Mouse (Mus musculus): ENCODE data around the gene Ap2b1. TPM values are rescaled to one million over a fixed set of nuclear protein-coding genes. Genes with fewer than 3 reads are reported as not detected.
"Not testable (repeated sequence)": the region's sequence is repeated elsewhere in the genome, so short reads cannot be mapped to it uniquely, and the experiment has no call there.

The Ap2b1 gene
- total RNA-seq (2021): 10 to 100 TPM; 41.2 to 48.3 TPM

DNA sequence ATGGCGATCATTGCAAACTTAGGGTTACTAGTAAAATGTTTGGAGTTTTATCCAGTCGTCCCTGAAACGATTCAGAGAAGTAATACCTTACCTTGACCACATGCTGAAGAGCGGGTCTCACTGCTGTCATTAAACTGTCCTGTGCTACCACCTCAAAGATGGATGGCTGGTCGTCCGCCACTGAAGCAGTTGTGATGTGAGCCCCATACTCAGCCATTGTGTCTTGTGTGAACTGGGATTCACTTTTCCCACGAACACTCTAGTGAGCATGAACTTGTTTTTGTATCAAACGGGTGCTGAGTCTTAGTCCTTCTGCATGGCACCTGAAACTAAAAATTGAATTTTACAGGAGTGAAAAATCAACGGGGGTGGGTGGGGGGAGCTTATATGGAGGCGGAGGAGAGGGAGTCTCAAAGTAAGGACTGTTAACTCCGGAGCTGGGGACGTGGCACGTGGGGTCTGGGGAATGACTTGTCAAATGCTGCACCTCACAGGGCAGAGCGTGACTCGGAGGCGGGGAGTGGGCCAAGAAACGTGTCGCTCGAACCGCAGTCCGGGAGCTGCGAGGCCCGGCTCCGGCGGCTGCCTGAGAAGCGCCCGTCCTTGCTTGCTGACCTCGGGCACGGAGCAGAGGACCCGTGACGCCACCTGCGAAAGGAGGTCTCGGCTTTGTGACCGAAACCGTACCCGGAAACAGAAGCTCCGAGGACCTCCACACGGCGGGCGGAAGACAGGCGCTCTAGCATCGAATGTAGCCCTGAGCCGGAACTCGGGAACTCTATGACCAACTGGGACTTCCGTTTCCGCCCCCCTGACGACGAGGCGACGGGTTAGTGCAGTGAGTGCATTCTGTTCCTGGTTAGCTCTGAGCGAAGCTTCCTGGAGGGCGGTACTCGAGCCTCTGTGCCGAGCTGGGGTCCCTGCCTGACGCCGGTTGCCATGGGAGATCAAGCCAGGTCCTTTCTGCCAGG is at the start of gene Ap2b1:
Ap2b1 (plus strand) TSS at position 800 of the 971 bp plus-strand sequence.
- intact Hi-C loops (cut with DNase I): loop anchor here (10.0 kb wide), 2 partner anchors 384 to 514 kb away; partner anchors contain the start of genes Lig3 and Unc45b
- peak; percentile 91 for DNase-seq (ENCODE audit: low spot score)

DNA sequence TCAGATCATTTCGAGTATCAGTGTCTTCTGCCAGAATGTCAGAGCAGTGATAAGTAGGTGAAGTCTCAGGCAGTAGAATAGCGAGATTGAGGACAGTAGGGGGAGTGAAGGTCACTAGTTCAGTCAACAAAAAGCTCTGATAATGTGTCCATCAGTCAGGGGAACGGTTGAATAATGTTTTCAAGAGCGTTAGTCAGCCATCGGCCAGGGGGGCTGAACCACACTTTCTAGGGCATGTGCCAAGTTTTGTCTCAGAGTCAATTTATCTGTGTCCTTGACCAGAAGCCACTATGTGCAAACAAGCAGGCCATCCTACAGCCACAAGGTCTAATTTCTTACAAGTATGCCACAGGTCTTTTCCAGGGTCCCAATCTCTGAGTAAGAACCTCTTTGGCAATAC is 41.6 kb upstream of the Ap2b1 start:
- intact Hi-C loops (cut with DNase I); DNase-seq (ENCODE audit: low spot score): not testable (repeated sequence)

DNA sequence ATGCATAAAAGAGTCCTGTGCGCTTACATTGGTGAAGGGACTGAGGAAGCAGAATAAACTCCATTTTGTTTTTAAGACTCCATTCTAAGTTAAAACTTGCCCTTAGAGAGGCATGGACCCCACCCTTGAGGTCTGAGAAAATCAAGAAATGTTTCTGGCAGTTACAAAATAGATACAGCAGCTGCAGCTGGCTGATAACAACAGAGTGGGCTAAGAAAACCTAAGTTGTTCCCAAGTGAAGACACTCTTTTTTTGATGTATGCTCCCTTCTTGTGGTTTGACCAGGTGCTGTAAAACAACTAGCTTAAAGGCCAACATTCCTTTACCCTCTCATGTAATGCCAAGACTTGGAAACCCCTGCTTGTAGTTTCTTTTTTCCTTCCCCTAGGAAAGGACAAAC is 36.2 kb upstream of the Ap2b1 start:
- intact Hi-C loops (cut with DNase I): no loop called here
- DNase-seq (ENCODE audit: low spot score): no peak

DNA sequence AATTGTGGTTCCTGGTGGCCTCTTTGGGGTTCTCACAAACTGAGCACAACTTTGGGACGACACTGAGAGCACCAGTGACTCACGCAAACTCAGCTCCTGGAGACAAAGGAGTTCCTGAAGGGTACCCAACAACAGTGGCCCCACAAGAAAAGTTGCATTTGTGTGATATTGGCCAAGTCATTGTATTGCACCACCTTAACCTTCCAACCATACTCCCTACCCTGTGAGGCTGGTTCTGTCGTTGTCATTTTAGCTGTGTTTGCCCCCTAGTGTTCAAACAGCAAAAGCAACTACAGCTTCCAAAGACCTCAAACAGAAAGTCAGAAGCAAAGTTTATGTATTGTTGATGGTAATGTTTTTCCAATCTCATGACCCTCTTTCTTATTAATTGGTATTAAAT is 35.7 kb upstream of the Ap2b1 start:
- intact Hi-C loops (cut with DNase I): no loop called here
- DNase-seq (ENCODE audit: low spot score): no peak

DNA sequence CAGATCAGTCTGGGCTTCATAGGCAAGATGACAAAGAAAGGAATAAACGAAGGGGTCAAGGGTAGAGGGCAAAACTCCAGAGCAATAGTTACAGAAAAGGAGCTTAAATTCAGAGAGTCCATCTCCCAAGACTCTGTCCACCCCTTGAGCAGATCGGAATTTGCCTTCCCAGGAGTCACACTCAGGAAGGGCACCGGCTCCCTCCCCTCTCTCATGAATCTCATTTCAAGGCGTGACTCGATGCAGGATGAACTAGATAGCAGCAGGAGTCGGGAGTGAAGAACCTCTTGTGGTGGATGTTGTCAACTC is 28.0 kb upstream of the Ap2b1 start:
- no peak for DNase-seq (ENCODE audit: low spot score)
- intact Hi-C loops (cut with DNase I): loop anchor here (2.0 kb wide), 1 partner anchor 20 kb away; no protein-coding TSS in a partner anchor

DNA sequence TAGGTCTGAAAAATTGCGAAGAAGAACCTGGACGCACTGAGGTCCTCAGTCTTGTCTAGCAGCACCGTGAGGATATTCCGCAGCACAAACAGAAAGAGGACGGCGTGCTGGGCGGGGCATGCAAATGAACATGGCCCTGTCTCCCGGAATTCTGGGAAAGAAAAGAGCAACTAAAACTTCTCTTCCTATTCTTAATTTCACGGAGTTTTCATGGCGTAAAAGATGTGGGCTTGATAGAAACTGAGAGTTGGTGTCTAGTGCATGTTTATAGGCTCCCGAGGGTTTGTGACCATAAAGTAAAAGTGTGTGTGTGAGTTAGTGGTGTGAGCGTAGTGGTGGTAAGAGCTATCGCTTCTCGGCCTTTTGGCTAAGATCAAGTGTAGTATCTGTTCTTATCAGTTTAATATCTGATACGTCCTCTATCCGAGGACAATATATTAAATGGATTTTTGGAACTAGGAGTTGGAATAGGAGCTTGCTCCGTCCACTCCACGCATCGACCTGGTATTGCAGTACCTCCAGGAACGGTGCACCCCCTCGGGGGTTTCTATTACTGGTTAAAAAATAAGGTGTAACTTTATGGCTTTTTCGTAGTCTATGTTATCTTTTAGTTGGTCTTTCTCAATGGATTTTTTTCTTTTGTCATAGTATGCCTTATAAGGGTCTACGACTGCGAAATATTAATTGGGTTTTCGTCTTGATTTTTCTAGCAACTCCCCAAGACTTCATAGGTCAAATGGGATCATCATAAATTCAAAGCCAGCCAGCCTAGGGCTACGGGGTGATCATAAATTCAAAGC is 27.5 kb upstream of the Ap2b1 start:
- DNase-seq (ENCODE audit: low spot score): peak; percentile 62
- intact Hi-C loops (cut with DNase I): loop anchor here (2.0 kb wide), 1 partner anchor 19 kb away; no protein-coding TSS in a partner anchor

DNA sequence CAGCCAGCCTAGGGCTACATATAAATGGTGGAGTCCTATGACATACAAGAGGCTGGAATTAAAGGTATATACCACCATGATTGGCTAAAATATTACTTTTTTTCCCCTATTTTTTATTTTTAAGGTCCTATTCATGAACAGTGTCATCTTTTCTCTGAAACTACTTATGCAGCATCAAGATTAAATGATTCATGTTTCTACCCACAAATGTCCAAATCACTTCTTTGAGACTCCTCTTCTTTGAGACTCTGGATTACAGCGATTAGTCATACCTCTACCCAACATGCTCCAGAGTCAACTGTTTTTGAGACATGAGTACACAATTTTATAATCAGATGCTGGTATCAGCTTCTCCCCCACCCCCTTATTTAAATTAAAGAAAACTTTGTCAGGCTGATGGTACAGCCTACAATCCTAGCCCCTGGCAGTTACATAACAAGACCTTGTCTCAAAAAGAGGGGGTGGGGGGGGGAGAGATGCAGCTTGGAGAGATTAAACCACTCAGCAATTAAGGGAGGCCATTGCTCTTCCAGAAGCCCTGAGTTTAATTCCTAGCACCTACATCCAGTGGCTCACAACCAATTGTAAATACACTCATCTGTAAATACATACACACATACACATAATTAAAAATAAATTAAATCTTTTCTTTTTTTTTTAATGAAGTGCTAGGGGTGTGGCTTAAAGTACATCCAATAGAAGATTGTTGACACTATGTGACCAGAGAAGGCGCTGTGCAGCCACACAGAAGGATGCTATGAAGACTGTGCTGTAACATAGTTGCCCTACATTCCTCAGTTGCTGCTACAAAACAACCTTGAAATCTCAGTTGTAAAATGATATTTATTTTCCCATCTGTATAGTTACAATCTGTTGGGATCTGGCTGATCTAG is 26.6 kb upstream of the Ap2b1 start:
- intact Hi-C loops (cut with DNase I): loop anchor here (2.0 kb wide), 1 partner anchor 19 kb away; no protein-coding TSS in a partner anchor

DNA sequence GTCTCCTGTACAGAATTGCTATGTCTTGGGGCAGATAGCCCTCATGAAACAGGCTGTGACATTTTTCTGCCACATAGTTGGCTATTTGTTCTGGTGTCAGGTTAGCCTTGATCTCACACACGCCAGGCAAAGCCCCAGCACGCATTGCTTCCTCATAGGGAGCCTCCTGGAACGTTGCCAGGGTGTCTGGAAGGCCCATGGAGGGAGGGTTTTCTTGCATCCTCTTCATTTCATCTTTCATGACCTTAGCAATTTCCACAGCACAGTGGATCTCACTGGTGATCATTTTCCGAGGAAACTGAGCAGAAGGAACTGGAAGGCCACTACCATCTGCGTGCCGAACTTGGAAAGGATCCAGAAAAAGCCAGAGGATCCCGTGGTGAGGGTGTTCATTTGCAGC is 22.6 kb upstream of the Ap2b1 start:
- intact Hi-C loops (cut with DNase I): no loop called here
- no peak for DNase-seq (ENCODE audit: low spot score)

More for the DNA sequence above, 26.6 kb upstream of the Ap2b1 start:
- no peak for DNase-seq (ENCODE audit: low spot score)

DNA sequence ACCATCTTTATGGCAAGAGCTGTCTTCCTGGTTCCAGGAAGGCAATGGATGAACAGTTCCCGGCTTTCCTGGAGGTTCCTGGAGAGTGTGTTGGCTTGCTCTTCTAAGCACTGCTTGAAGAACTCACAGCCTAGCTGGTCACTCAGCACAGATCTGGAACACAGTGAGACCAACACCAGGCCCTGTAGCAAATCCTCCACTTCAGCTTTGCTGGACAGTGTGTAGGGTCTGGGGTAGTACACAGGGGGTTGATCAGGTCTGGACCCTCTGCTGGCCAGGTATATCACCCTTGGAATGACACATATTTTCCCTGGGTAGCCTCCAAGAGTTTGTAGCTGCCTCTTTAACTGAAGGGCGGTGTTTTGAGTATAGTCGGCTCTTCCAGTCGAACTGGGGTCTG is 19.8 kb upstream of the Ap2b1 start:
- intact Hi-C loops (cut with DNase I): no loop called here
- DNase-seq (ENCODE audit: low spot score): no peak

DNA sequence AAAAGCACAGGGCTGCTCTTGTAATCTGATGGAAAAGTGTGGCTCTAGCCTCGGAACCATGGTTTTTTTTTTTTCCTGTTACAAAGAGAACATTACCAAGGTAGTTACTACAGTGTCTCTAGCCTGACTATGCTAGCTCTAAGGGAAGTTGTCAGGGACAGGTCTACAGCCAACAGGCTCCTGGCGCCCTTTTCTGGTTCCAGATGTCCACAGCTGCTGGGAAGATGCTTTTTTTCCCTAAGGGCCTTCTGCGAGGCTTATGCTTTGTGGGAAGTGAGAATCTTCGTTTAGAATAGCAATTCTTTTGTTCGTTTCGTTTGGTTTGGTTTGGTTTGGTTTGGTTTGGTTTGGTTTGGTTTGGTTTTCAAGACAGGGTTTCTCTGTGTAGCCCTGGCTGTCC is 19.1 kb upstream of the Ap2b1 start:
- DNase-seq (ENCODE audit: low spot score): peak; percentile 47
- intact Hi-C loops (cut with DNase I): no loop called here

DNA sequence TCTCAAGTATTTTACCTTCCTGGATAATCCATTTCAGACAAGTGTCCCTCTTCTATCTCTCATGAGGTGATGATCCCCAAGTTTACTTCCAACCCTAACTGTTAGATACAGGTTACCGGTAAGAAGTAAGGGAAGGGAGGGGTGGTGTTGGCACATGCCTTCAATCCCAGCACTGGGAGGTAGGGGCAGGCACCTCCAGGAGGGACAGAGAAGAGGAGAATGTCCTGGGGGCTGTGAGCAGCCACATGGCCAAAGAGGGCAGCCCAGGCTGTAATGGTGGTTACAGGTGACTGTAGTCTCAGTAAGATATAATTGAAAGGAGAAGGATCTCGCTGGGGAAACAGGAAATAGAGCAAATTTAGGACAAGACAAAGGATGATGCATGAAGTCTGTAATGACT is 16.7 kb upstream of the Ap2b1 start:
- no peak for DNase-seq (ENCODE audit: low spot score)
- intact Hi-C loops (cut with DNase I): no loop called here

DNA sequence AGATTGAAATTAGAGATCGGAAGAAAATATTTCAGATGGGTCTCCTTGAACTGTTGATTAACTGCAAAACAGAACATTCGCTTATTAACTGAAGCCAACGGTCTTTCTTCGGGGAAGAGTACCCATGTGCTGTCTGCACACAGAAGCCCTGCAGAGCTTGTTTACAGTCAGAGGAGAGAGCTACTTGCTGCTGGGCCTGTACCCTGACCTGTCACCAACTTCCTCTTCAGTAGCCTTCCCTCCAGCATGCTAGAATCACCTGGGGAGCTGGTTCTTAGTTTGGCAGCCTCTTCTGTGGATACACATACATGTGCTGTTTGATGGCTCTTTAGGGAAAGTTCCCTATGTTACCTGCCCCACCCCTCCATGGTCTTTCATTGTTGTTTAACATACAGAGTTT is 13.2 kb upstream of the Ap2b1 start:
- DNase-seq (ENCODE audit: low spot score): no peak
- intact Hi-C loops (cut with DNase I): no loop called here

DNA sequence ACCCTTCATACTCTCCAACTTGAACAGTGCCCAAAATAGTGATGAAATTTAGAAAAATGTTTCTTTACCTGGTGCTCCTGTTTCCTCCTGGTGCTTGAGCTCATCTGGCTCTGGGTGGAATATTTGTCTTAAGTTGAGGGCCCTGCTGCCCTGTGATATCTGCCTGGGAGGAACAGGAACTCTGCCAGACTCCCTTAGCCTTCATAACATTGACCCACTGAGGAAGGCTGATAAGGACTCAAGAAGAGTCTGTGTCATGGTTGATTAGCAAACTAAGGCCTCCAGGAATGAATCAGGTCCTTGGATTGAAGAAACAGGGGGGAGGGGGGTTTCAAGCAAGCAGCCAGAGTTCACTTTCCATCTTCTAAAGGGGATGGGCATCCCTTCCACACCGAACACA is 12.3 kb upstream of the Ap2b1 start, which contains the start of gene Slfn14:
Slfn14 (minus strand) TSS at position 161 of the 400 bp plus-strand sequence.
- intact Hi-C loops (cut with DNase I): no loop called here

DNA sequence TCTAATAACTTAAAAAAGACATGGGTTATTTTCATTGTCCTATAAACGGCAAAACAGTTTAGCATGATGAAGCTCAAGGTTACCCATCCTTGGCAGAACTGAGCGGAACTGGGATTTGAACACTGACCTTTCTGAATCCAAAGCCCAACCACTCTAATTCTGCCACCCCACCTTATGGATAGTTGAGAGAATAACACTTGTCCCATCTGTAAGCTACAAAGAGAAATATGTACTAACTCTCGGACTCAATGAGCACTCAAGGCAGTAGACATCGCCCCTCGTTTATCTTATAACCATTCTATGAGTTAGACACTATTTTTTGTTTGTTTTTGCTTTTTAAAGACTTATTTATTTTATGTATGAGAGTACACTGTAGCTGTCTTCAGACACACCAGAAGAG is 9.8 kb upstream of the Ap2b1 start:
- intact Hi-C loops (cut with DNase I): no loop called here
- DNase-seq (ENCODE audit: low spot score): no peak

More for the DNA sequence above, 12.3 kb upstream of the Ap2b1 start, which contains the start of gene Slfn14:
- no peak for DNase-seq (ENCODE audit: low spot score)

DNA sequence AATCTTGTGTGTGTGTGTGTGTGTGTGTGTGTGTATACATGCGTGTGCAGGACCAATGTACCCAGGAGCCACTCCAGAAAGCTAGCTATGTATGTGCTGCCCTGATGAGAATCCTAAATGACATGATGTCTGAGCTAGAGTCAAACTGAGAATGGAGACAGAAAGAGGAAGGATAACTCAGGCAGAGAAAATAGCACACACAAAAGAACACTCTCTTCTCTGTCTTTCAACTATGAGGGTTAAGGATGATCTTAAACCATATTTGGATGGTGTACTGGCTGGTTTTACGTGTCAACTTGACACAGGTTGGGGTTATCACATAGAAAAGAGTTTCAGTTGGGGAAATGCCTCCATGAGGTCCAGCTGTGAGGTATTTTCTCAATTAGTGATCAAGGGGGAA is 9.2 kb upstream of the Ap2b1 start:
- no peak for DNase-seq (ENCODE audit: low spot score)
- intact Hi-C loops (cut with DNase I): loop anchor here (2.0 to 10.0 kb wide), 3 partner anchors 19 to 505 kb away; partner anchors contain the start of genes Lig3 and Unc45b

DNA sequence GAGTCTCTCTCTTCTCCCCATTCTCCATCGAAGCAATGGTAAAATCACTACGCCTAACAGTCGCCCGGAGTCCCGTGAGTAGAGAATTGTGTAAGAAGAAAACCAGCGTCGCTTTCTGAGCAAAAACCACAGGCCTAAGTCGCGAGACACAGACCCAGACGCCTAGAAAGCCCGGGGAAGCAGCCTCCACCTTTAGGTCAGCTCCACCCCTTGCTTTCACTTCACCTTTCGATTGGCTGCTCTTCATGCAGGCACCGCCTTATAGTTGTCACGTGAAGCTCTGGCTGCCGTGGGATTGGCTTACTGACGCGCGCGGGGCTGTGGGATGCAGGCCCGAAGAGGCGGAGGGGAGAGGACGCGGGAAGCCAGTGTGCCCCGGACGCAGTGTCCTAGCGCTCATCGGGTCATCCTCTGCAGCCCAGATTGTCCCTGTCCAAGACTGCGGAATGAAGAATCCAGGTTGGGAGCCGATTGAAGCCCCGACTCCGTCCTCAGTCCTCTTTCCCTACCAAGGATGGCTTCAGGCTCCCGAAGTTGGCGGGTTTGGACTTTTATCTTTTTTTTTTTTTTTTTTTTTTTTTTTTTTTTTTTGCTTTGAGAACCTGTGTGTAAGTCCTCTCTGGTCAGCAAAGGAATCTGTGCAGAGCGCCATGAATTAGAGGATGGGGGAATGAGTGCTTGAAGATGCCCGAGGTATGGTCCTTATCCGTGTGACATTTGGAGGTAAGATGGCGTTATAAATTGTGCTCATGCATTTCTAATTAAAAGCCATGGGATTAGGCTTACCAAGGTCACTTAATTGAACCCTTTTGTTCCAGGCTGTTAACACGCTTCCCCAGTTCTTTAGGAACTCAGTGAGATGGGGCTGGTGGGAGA is 7.2 kb upstream of the Ap2b1 start:
- intact Hi-C loops (cut with DNase I): loop anchor here (2.0 to 10.0 kb wide), 3 partner anchors 21 to 507 kb away; partner anchors contain the start of genes Lig3 and Unc45b
- DNase-seq (ENCODE audit: low spot score): peak; percentile 94

DNA sequence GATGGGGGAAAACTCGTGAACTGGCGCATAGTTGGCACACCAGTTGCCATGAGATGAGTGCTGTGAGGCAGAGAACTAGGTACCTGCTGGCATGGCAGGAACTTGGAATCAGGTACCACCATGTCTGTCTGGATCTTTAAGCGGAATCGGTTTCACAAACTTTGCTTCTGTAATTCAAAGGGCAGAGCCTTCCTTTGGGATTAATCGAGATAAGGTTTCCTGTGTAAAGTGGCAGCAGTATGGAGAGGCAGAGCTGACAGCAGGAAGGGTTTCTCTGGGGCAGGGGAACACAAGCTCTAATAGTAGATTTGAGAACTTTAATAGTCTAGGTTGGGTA is 6.6 kb upstream of the Ap2b1 start:
- intact Hi-C loops (cut with DNase I): loop anchor here (10.0 kb wide), 2 partner anchors 377 to 507 kb away; partner anchors contain the start of genes Lig3 and Unc45b
- DNase-seq (ENCODE audit: low spot score): no peak

DNA sequence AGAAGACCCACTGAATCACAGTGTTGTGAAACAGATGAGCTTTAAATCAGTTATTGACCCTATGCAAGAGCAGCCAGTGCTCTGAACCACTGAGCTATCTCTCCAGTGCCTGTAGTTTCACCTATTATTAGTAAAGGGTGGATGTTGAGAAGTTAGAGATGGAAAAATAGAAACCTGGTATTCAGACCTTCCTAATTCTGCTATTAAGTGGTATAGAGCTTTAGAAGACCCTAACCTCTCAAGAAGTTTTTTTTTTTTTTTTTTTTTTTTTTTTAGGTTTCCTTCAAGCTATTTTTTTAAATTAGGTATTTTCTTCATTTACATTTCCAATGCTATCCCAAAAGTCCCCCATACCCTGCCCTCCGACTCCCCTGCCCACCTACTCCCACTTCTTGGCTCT is 5.6 kb upstream of the Ap2b1 start:
- no peak for DNase-seq (ENCODE audit: low spot score)
- intact Hi-C loops (cut with DNase I): loop anchor here (10.0 kb wide), 2 partner anchors 378 to 508 kb away; partner anchors contain the start of genes Lig3 and Unc45b

Measured in heart, postnatal 25 days (tissue).